Mouse (Mus musculus) stomach, postnatal 0 days (tissue): ENCODE results near the gene Prss33.

Experiments used
- CTCF ChIP-seq: IDR thresholded peaks from 2 replicates; pipeline ENCODE4 v1.5.1; 2016; ENCODE audit warnings: antibody characterized with exemption, low read depth, mild to moderate bottlenecking, moderate library complexity
- EP300 ChIP-seq: optimal IDR thresholded peaks from 2 replicates; pipeline ENCODE3; 2016; ENCODE audit warnings: antibody characterized with exemption

DNA sequence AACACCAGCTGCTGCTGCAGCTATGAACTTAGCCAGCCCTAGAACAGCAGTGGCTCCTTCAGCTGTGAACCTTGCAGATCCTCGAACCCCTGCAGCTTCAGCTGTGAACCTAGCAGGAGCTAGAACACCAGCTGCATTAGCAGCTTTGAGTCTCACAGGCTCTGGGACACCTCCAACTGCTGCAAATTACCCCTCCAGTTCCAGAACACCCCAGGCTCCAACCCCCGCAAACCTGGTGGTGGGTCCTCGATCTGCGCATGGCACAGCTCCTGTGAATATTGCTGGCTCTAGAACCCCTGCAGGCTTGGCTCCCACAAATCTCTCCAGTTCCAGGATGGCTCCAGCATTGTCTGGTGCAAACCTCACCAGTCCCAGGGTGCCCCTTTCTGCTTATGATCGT, 15.1 kb downstream of the Prss33 start:
- TF ChIP-seq EP300, result no peak
- no peak for TF ChIP-seq CTCF
